Mouse (Mus musculus): Measurements from ENCODE around the gene Acp4.

- no peak for TF ChIP-seq EP300 (IDR thresholded peaks at IDR 0.05; ENCODE audit: low read depth)
- no peak for TF ChIP-seq CTCF (IDR thresholded peaks at IDR 0.05; ENCODE audit: low read depth)
Measured at GRCm38 (mm10) chr7:44253023-44253616, 4.1 kb downstream of the Acp4 start.
